Mouse (Mus musculus): ENCODE data around the gene Gpr19.

GRCm38 (mm10) chr6:134921014-134921694 is 22.8 kb upstream of the Gpr19 start:
- TF ChIP-seq CTCF (IDR thresholded peaks at IDR 0.05; ENCODE audit: low read depth) = no peak
- no peak for TF ChIP-seq EP300 (IDR thresholded peaks at IDR 0.05; ENCODE audit: low read depth)

All from heart, postnatal 0 days (tissue).